Mouse (Mus musculus): ENCODE measurements around the gene Defb19.

Gene Defb19

GRCm38 (mm10) chr2:152580107-152580506, at the start of gene Defb19:
Gene Defb19 (minus strand): TSS chr2:152580312.
- no peak for DNase-seq (ENCODE audit: low spot score in 2 of 2)

GRCm38 (mm10) chr2:152629904-152630303, 49.8 kb upstream of the Defb19 start:
- DNase-seq (ENCODE audit: low spot score in 2 of 2) = no peak

- DNase-seq (ENCODE audit: low spot score in 2 of 2) = no peak
Observed at GRCm38 (mm10) chr2:152629239-152629638, 49.1 kb upstream of the Defb19 start.

- DNase-seq (ENCODE audit: low spot score in 2 of 2) = no peak
Observed at GRCm38 (mm10) chr2:152628066-152628465, 48.0 kb upstream of the Defb19 start.

- no peak for DNase-seq (ENCODE audit: low spot score in 2 of 2)
Observed at GRCm38 (mm10) chr2:152626774-152627591, 46.9 kb upstream of the Defb19 start, which contains the start of gene Rem1. Gene Rem1 (plus strand): TSS chr2:152626951.

GRCm38 (mm10) chr2:152625256-152625655, 45.1 kb upstream of the Defb19 start:
- no peak for DNase-seq (ENCODE audit: low spot score in 2 of 2)

- DNase-seq (ENCODE audit: low spot score in 2 of 2) = no peak
Observed at GRCm38 (mm10) chr2:152624566-152624965, 44.5 kb upstream of the Defb19 start.

GRCm38 (mm10) chr2:152622953-152623352, 42.8 kb upstream of the Defb19 start, which contains the start of gene Defb25:
Gene Defb25 (minus strand): TSS chr2:152623053.
- no peak for DNase-seq (ENCODE audit: low spot score in 2 of 2)

GRCm38 (mm10) chr2:152622151-152622550, 42.0 kb upstream of the Defb19 start:
- DNase-seq (ENCODE audit: low spot score in 2 of 2) = no peak

GRCm38 (mm10) chr2:152620367-152621134, 40.4 kb upstream of the Defb19 start:
- DNase-seq (ENCODE audit: low spot score in 2 of 2) = peak in 1 of 2 experiments; percentile 7

GRCm38 (mm10) chr2:152617374-152617773, 37.3 kb upstream of the Defb19 start:
- DNase-seq (ENCODE audit: low spot score in 2 of 2) = no peak

GRCm38 (mm10) chr2:152616470-152616869, 36.4 kb upstream of the Defb19 start:
- no peak for DNase-seq (ENCODE audit: low spot score in 2 of 2)

- DNase-seq (ENCODE audit: low spot score in 2 of 2) = peak; percentile 25 to 27
Observed at GRCm38 (mm10) chr2:152615563-152615962, 35.5 kb upstream of the Defb19 start.

GRCm38 (mm10) chr2:152612193-152612592, 32.1 kb upstream of the Defb19 start:
- DNase-seq (ENCODE audit: low spot score in 2 of 2) = no peak

GRCm38 (mm10) chr2:152608719-152609118, 28.6 kb upstream of the Defb19 start:
- DNase-seq (ENCODE audit: low spot score in 2 of 2) = no peak

- DNase-seq (ENCODE audit: low spot score in 2 of 2) = no peak
Observed at GRCm38 (mm10) chr2:152607746-152608145, 27.6 kb upstream of the Defb19 start.

- no peak for DNase-seq (ENCODE audit: low spot score in 2 of 2)
Observed at GRCm38 (mm10) chr2:152604057-152604456, 23.9 kb upstream of the Defb19 start, which contains the start of gene Defb36. Gene Defb36 (plus strand): TSS chr2:152604327.

GRCm38 (mm10) chr2:152601275-152601960, 21.3 kb upstream of the Defb19 start:
- DNase-seq (ENCODE audit: low spot score in 2 of 2) = no peak

- no peak for DNase-seq (ENCODE audit: low spot score in 2 of 2)
Observed at GRCm38 (mm10) chr2:152600076-152600475, 20.0 kb upstream of the Defb19 start.

- no peak for DNase-seq (ENCODE audit: low spot score in 2 of 2)
Observed at GRCm38 (mm10) chr2:152599299-152599698, 19.2 kb upstream of the Defb19 start, which contains the start of gene Defb45. Gene Defb45 (minus strand): TSS chr2:152599399.

- no peak for DNase-seq (ENCODE audit: low spot score in 2 of 2)
Observed at GRCm38 (mm10) chr2:152589021-152589420, 8.9 kb upstream of the Defb19 start.

- no peak for DNase-seq (ENCODE audit: low spot score in 2 of 2)
Observed at GRCm38 (mm10) chr2:152588450-152588849, 8.3 kb upstream of the Defb19 start.

Measured in spleen, postnatal 36 days (tissue).